Mouse (Mus musculus) midbrain, embryonic 12.5 days (tissue): ENCODE results near the gene Neurod4. TPM values are rescaled to one million over a fixed set of nuclear protein-coding genes. Genes with fewer than 3 reads are reported as not detected.
A peak's percentile ranks its signal among the peaks of the same experiment; 100 is the strongest.

Experiments
- ATAC-seq: fragments of 200-750 bp; cut with Nextera tagmentation; 2 replicates; pipeline ENCODE4 v1.8.0; 2017; ENCODE audit warnings: low read depth, moderate TSS enrichment, moderate library complexity; ENCODE audit not compliant: low FRiP score
- H3K27ac ChIP-seq: fragments of 300-500 bp; sonication (generic); replicated peaks from 2 replicates; pipeline ENCODE4 v1.5.1; 2016; ENCODE audit warnings: mild to moderate bottlenecking
- H3K27me3 ChIP-seq: fragments of 300-500 bp; sonication (generic); 2 replicates; pipeline ENCODE4 v1.6.1; 2016; ENCODE audit warnings: mild to moderate bottlenecking
- H3K36me3 ChIP-seq: fragments of 300-500 bp; sonication (generic); 2 replicates; pipeline ENCODE4 v1.6.1; 2016
- H3K4me1 ChIP-seq: fragments of 300-500 bp; sonication (generic); 2 replicates; pipeline ENCODE4 v1.6.1; 2016
- H3K4me2 ChIP-seq: fragments of 300-500 bp; sonication (generic); replicated peaks from 2 replicates; pipeline ENCODE4 v1.6.1; 2016; ENCODE audit warnings: mild to moderate bottlenecking, moderate library complexity
- H3K4me3 ChIP-seq: fragments of 300-500 bp; sonication (generic); 2 replicates; pipeline ENCODE4 v1.5.1; 2016; ENCODE audit warnings: mild to moderate bottlenecking
- H3K9ac ChIP-seq: fragments of 300-500 bp; sonication (generic); replicated peaks from 2 replicates; pipeline ENCODE4 v1.6.1; 2016; ENCODE audit warnings: mild to moderate bottlenecking, moderate library complexity
- H3K9me3 ChIP-seq: fragments of 300-500 bp; sonication (generic); 2 replicates; pipeline ENCODE4 v1.6.1; 2016; ENCODE audit warnings: mild to moderate bottlenecking
- WGBS: fragments of 180-500 bp; shearing (Covaris S2); methylation state at CpG from one replicate; pipeline ENCODE4 v1.1.7; 2016; 5-methylcytosine and 5-hydroxymethylcytosine counted together
- polyA plus RNA-seq: library from polyadenylated mRNA; unstranded; fragments of >200 nt; fragmentation: Nextera tagmentation; extraction: Ambion mirVana; gene quantifications from 2 replicates; pipeline ENCODE4 v1.2.1, GENCODE M21; 2016

The Neurod4 gene
- polyA plus RNA-seq, 1 experiment from 2014 or later, result 11.6 TPM

GRCm38 (mm10) chr10:130229584-130229983 is 50.5 kb downstream of the Neurod4 start:
- H3K4me2 ChIP-seq, result no peak overlapping the region
- no peak overlapping the region for H3K9ac ChIP-seq
- H3K36me3 ChIP-seq, result no peaks in the 10 kb centered on the region
- peaks cover 3% of the 10 kb centered on the region for H3K4me1 ChIP-seq
- H3K4me3 ChIP-seq, result no peak overlapping the region
- no peak for ATAC-seq
- no peak overlapping the region for H3K27ac ChIP-seq
- H3K9me3 ChIP-seq, result no peaks in the 10 kb centered on the region
- H3K27me3 ChIP-seq, result no peaks in the 10 kb centered on the region
- WGBS, result 89% methylated on average over 5 of the region's 5 CpGs

DNA sequence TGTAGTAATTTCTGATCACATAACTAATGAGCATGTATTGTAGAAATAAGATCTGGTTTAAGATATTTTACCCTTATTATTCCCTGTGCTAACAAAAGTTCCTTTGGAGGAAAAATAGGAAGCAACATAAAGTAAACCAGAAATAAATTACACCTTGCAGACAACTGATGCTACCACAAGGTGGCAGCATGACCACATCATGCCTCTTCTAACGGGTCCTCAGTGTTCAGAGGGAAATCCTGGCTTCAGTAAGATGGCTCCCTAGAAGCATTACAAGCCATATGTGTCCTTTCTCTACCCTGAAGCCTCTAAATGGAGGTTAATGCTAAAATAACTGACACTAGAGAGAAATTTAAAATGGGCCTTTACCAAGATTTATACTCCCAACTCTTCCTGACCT is 51.8 kb downstream of the Neurod4 start:
- H3K27me3 ChIP-seq, result no peaks in the 10 kb centered on the region
- H3K4me2 ChIP-seq, result no peak overlapping the region
- H3K4me3 ChIP-seq, result no peak overlapping the region
- no peak overlapping the region for H3K9ac ChIP-seq
- no peaks in the 10 kb centered on the region for H3K9me3 ChIP-seq
- no peak overlapping the region for H3K27ac ChIP-seq
- ATAC-seq, result peak; percentile 93
- no peaks in the 10 kb centered on the region for H3K36me3 ChIP-seq
- WGBS, result 3% methylated on average over 1 of the region's 1 CpGs
- no peaks in the 10 kb centered on the region for H3K4me1 ChIP-seq

DNA sequence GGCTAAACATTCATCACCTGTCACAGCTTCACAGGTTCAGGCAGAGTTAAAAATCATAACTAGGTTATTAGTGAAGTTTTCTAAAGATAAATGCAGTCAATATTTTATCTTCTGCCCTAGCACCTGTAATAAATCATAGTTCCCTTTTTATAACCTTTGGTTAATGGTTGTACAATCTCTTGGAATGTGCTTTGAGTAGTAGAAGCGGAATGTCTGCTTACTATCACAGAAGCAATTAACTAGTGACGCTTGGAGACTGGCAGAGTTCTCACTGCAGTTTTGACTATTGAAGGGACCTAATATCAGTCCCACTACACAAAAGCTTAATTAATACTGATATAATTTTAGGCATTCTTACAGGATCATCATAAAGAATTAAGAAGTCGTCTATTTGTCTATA is 55.0 kb downstream of the Neurod4 start:
- no peaks in the 10 kb centered on the region for H3K9me3 ChIP-seq
- H3K27me3 ChIP-seq, result no peaks in the 10 kb centered on the region
- H3K4me1 ChIP-seq, result no peaks in the 10 kb centered on the region
- H3K27ac ChIP-seq, result no peak overlapping the region
- H3K4me2 ChIP-seq, result no peak overlapping the region
- no peaks in the 10 kb centered on the region for H3K36me3 ChIP-seq
- H3K4me3 ChIP-seq, result no peak overlapping the region
- WGBS, result 84% methylated on average over 3 of the region's 3 CpGs
- no peak for ATAC-seq
- no peak overlapping the region for H3K9ac ChIP-seq

Other genes with a start within 250 kb of the Neurod4 start
- not detected in 2 replicates for gene Olfr821, start 249.9 kb downstream of the Neurod4 start, polyA plus RNA-seq
- gene Olfr822, start 209.0 kb downstream of the Neurod4 start, polyA plus RNA-seq, result not detected in 2 replicates
- not detected in 2 replicates for gene Olfr823, start 164.9 kb downstream of the Neurod4 start, polyA plus RNA-seq
- gene Olfr824, start 150.2 kb downstream of the Neurod4 start, polyA plus RNA-seq, result not detected in 2 replicates
- not detected in 2 replicates for gene Olfr825, start 113.5 kb downstream of the Neurod4 start, polyA plus RNA-seq
- not detected in 2 replicates for gene Olfr826, start 96.1 kb downstream of the Neurod4 start, polyA plus RNA-seq
- not detected in 2 replicates for gene Olfr827, start 65.8 kb downstream of the Neurod4 start, polyA plus RNA-seq
- gene Tespa1, start 42.6 kb upstream of the Neurod4 start, polyA plus RNA-seq, result not detected in 2 replicates
- not detected in 2 replicates for gene Vmn2r84, start 114.1 kb upstream of the Neurod4 start, polyA plus RNA-seq
- not detected in 2 replicates for gene Vmn2r85, start 149.5 kb upstream of the Neurod4 start, polyA plus RNA-seq
- gene Vmn2r86, start 175.8 kb upstream of the Neurod4 start, polyA plus RNA-seq, result not detected in 2 replicates
- 0.10 TPM in 1 of 2 replicates, not detected in the other for gene Vmn2r87, start 217.2 kb upstream of the Neurod4 start, polyA plus RNA-seq